ENCODE assay signal across 11 mouse cellular contexts in the genomic region with DNA sequence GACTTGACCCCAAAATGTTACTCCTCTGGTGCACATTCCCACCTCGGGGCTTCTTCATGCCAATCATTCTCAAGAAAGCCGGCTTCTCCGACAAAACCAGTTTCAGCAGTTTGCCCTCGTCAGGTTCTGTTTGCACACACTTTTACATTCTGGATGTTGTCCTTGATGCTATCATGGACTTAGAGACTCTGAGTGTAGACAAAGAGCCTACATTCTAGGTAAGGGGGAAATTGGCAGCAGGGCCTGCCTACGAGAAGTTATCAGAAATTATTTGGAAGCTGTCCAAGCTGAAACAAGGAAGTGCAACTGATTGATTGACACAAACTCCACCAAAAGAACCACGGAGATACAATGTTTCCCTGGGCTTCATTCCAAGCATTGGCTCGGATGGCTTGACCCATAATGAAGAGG. TPM values are rescaled to one million over a fixed set of nuclear protein-coding genes. Genes with fewer than 3 reads are reported as not detected.
DNase-seq lines count a peak whose midpoint lies in the region; ATAC-seq and TF ChIP-seq lines count a peak whose summit lies in the region.
"Had no signal": no experiment of that assay in that cellular context is flagged by ENCODE, and none has a peak within 500 bp of the region (broad histone marks: within the 10 kb centered on the region; RNA-seq: fewer than 3 reads in every experiment).

No protein-coding gene starts in this region.

- peak overlapping the region; percentile 52 for H3K4me2 ChIP-seq in heart, embryonic 13.5 days
- H3K4me2 ChIP-seq: neural tube, embryonic 12.5 days had no signal

- H3K4me3 ChIP-seq in spleen, adult 2 months (ENCODE audit: extremely low read depth, insufficient read depth, insufficient read length), result no peak overlapping the region
- H3K4me3 ChIP-seq in heart, embryonic 13.5 days, result no peak overlapping the region
- H3K4me3 ChIP-seq: neural tube, embryonic 12.5 days had no signal

- DNase-seq in spleen, adult 2 months (ENCODE audit: low read depth in 1 of 2, low spot score in 2 of 2), result no peak
- DNase-seq in spleen, postnatal 4 days (ENCODE audit: low spot score in 2 of 2), result no peak
- DNase-seq in lung, adult 18-20 months, result peak; percentile 53 to 62
- peak; percentile 54 for DNase-seq in urinary bladder, postnatal 25 days (ENCODE audit: low spot score)
- DNase-seq in layer of hippocampus, postnatal 36 days, result no peak
- DNase-seq in left cerebral cortex, postnatal 4 days, result no peak
- DNase-seq in frontal cortex, postnatal 10 days (ENCODE audit: low spot score in 2 of 2), result no peak
- DNase-seq: cerebellum, postnatal 25 days; gastrocnemius, postnatal 14 days had no signal

- H3K9ac ChIP-seq in heart, embryonic 13.5 days, result peak overlapping the region; percentile 44; the same call in 1 of the 2 replicates
- H3K9ac ChIP-seq: neural tube, embryonic 12.5 days had no signal

- TF ChIP-seq CTCF in spleen, adult 2 months (IDR thresholded peaks at IDR 0.05; ENCODE audit: extremely low read depth, insufficient read depth, insufficient read length, insufficient replicate concordance), result no peak

- no peak for TF ChIP-seq POLR2A in spleen, adult 2 months (IDR thresholded peaks at IDR 0.05; ENCODE audit: low read depth, low read length)

- H3K27me3 ChIP-seq in spleen, adult 2 months (ENCODE audit: control insufficient read depth, insufficient read depth, low read length), result no peaks in the 10 kb centered on the region
- no peaks in the 10 kb centered on the region for H3K27me3 ChIP-seq in heart, embryonic 13.5 days (replicated peaks)
- H3K27me3 ChIP-seq: neural tube, embryonic 12.5 days had no signal

- H3K27ac ChIP-seq in spleen, adult 2 months (ENCODE audit: insufficient read depth, low read length), result peak overlapping the region; percentile 53
- H3K27ac ChIP-seq in heart, embryonic 13.5 days (replicated peaks), result peak overlapping the region; percentile 94
- H3K27ac ChIP-seq: neural tube, embryonic 12.5 days had no signal

- ATAC-seq in heart, embryonic 13.5 days (ENCODE audit: extremely low read depth, insufficient number of reproducible peaks, low FRiP score, low TSS enrichment), result no peak

- H3K36me3 ChIP-seq in spleen, adult 2 months (ENCODE audit: control insufficient read depth, insufficient read depth, low read length), result no peaks in the 10 kb centered on the region
- H3K36me3 ChIP-seq in heart, embryonic 13.5 days, result no peaks in the 10 kb centered on the region
- H3K36me3 ChIP-seq: neural tube, embryonic 12.5 days had no signal

- peaks cover 18% of the 10 kb centered on the region; the same call in 1 of the 2 replicates for H3K4me1 ChIP-seq in spleen, adult 2 months (ENCODE audit: control insufficient read depth, insufficient read depth, insufficient read length)
- H3K4me1 ChIP-seq in heart, embryonic 13.5 days, result peaks cover 33% of the 10 kb centered on the region
- H3K4me1 ChIP-seq: neural tube, embryonic 12.5 days had no signal

- peaks cover 10% of the 10 kb centered on the region; the same call in 1 of the 2 replicates for H3K9me3 ChIP-seq in heart, embryonic 13.5 days
- H3K9me3 ChIP-seq: neural tube, embryonic 12.5 days had no signal

- WGBS in spleen, adult 2 months, result 33% methylated on average over 7 of the region's 7 CpGs
- WGBS in heart, embryonic 13.5 days, result 10% methylated on average over 7 of the region's 7 CpGs

- intact Hi-C loops in left cerebral cortex, postnatal 4 days (cut with DNase I), result no loop called here

RNA-seq across cellular contexts. Expression of gene Stk24, which starts 43.5 kb away (rescaled TPM):
- 32.6 and 37.8 TPM in 2 replicates for polyA plus RNA-seq in spleen, adult 2 months (2012; rRNA removed)
- polyA plus RNA-seq in heart, embryonic 13.5 days (2015; fragmentation: Nextera tagmentation; extraction: Ambion mirVana), result 29.7 and 30.8 TPM in 2 replicates
- total RNA-seq in layer of hippocampus, postnatal 36 days (2021), result 10 to 100 TPM; 57.3 to 62.1 TPM
- 10 to 100 TPM; 45.9 to 52.1 TPM for total RNA-seq in left cerebral cortex, postnatal 4 days (2021)

Comparison
In these comparisons a context has a peak if more than half of its experiments do, and no peak if none do; other contexts are left out.
1. DNase-seq: peak in lung, adult 18-20 months (2 of 2) and urinary bladder, postnatal 25 days (single experiment); none in spleen, adult 2 months (0 of 2), spleen, postnatal 4 days (0 of 2), layer of hippocampus, postnatal 36 days (0 of 2), left cerebral cortex, postnatal 4 days (single experiment) and frontal cortex, postnatal 10 days (0 of 2).